Mouse (Mus musculus) G1E (cell line): ENCODE results near the gene Aim2.

Experiments used
- CTCF ChIP-seq: IDR thresholded peaks from 2 replicates; pipeline ENCODE4 v1.5.1; 2012; ENCODE audit warnings: low read depth, low read length, inconsistent platforms, mixed read lengths
- GATA1 ChIP-seq: IDR thresholded peaks from 2 replicates; pipeline ENCODE4 v1.6.1; 2012; ENCODE audit warnings: borderline replicate concordance, low read length, inconsistent platforms, mixed read lengths
- GATA2 ChIP-seq: IDR thresholded peaks from 2 replicates; pipeline ENCODE4 v1.6.1; 2012; ENCODE audit warnings: low read depth, low read length, inconsistent platforms, borderline replicate concordance
- POLR2AphosphoS5 ChIP-seq: IDR thresholded peaks from 2 replicates; pipeline ENCODE4 v1.6.1; 2012; ENCODE audit warnings: low read depth, low read length, inconsistent platforms; ENCODE audit not compliant: insufficient replicate concordance
- TAL1 ChIP-seq: conservative IDR thresholded peaks from 2 replicates; pipeline ENCODE4 v1.6.1; 2012; ENCODE audit warnings: low read depth, low read length, inconsistent platforms, mixed read lengths

DNA sequence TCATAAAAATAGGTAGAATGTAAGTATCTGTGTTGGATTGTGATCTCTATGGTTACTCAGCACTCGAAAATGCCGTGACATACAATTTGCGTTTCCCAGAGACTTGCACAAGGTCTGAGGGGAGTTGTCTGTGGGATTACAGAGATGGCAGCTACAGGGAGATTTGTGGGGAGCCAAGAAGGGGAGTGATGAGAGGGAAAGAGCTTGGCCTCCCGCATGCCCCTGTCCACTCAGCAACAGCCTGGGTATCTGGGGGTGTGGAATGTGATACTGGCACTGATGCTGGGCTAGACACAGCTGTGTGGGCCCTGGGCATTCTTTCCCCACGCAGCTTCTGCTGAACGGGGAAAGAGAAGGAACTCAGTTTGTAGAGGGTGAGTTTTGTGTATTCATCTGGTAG is 19.8 kb downstream of the Aim2 start:
- TF ChIP-seq CTCF: no peak
- no peak for TF ChIP-seq TAL1
- no peak for TF ChIP-seq GATA1
- no peak for TF ChIP-seq POLR2AphosphoS5
- TF ChIP-seq GATA2: no peak
